Mouse (Mus musculus) liver, embryonic 14.5 days (tissue): ENCODE results near the gene Defb25.

Experiments
- CTCF ChIP-seq: IDR thresholded peaks from 2 replicates; pipeline ENCODE4 v1.5.1; 2016; ENCODE audit warnings: antibody characterized with exemption, low read depth, control low read depth
- EP300 ChIP-seq: IDR thresholded peaks from 2 replicates; pipeline ENCODE4 v1.6.1; 2016; ENCODE audit warnings: antibody characterized with exemption, low read depth

DNA sequence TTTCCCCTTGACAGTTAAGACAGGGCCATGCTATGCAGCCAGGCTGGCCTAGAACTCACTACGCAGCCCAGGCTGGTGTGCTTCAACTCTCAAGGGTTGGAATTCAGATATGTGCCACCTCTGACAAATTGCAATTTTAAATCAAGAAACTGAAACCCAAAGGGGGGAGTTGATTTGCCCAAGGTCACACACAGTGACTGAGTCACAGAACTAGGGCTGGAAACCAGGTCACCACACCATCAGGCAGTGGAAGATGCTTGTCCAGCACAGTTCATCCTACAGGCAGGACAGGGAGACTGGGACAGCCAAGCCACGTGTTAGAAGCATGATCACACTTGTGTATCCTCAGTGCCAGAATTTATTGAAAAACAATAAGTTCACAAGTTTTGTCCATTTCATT lies 1.7 kb upstream of the Defb25 start:
- no peak for TF ChIP-seq CTCF
- no peak for TF ChIP-seq EP300
